Mouse (Mus musculus): ENCODE measurements around the gene Phldb1.
A peak's percentile ranks its signal among the peaks of the same experiment; 100 is the strongest.

Gene Phldb1

DNA sequence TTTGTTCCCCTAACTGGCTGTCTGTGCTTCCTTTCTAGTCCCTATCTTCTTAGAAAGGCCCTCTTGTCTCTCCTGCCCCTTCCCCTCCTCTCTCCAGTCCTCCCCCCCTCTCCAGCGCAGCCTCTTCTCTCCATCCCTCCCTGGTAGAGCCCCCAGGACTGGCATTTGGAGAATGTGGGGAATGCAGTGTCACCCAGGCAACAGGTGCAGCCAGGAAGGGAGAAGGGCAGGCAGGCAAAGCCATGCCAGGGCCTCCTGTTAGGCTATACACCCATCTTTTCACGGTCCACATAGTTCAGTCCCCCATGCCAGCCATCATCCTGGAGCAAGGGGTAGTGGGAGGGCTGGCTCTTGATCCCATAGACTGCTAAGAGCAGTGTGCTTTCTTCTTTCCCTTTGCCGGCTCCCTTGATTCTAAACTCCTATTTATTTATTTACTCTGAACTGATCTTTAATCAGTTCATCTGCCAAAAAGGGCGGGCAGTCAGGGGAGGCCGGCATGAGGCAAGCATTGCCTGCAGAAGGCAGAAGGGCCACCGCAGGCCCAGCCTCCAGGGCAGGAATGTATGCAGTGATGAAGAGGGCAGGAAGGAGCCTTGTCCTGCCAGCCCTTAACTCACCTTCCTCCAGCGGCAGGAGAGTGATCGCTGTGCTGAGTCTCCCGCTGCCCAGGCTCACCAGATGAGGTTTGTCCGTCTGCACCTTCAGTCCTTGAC lies 8.4 kb downstream of the Phldb1 start:
- no peak for DNase-seq (ENCODE audit: low read depth, low spot score)

DNA sequence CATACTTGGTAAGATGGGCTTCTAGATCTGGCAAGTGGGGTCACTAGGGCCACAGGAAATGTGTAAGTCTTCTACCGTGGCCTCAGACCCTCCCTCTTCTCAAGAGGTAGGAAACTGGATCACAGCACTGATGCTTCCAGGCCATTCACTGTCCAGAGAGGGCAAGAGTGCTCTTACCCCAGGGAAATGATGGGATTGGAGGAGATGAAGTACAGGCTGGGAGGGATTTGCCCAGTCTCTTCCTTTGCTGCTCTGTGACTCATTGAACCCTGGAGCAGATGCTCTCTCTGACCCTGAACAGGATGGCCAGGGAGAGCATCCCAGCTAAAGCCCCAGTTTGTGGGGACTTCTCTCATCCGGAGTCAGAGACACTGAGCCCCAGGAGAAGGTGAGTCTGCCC lies 10.3 kb downstream of the Phldb1 start:
- no peak for DNase-seq (ENCODE audit: low read depth, low spot score)

- DNase-seq (ENCODE audit: low read depth, low spot score), result peak; percentile 46
Observed at GRCm38 (mm10) chr9:44724223-44724622, 10.8 kb downstream of the Phldb1 start.

GRCm38 (mm10) chr9:44723521-44724041 lies 11.4 kb downstream of the Phldb1 start:
- DNase-seq (ENCODE audit: low read depth, low spot score), result no peak

- DNase-seq (ENCODE audit: low read depth, low spot score), result no peak
Observed at GRCm38 (mm10) chr9:44723008-44723407, 12.0 kb downstream of the Phldb1 start.

- DNase-seq (ENCODE audit: low read depth, low spot score), result no peak
Observed at GRCm38 (mm10) chr9:44722575-44722974, 12.4 kb downstream of the Phldb1 start.

- no peak for DNase-seq (ENCODE audit: low read depth, low spot score)
Observed at GRCm38 (mm10) chr9:44721877-44722186, 13.2 kb downstream of the Phldb1 start.

DNA sequence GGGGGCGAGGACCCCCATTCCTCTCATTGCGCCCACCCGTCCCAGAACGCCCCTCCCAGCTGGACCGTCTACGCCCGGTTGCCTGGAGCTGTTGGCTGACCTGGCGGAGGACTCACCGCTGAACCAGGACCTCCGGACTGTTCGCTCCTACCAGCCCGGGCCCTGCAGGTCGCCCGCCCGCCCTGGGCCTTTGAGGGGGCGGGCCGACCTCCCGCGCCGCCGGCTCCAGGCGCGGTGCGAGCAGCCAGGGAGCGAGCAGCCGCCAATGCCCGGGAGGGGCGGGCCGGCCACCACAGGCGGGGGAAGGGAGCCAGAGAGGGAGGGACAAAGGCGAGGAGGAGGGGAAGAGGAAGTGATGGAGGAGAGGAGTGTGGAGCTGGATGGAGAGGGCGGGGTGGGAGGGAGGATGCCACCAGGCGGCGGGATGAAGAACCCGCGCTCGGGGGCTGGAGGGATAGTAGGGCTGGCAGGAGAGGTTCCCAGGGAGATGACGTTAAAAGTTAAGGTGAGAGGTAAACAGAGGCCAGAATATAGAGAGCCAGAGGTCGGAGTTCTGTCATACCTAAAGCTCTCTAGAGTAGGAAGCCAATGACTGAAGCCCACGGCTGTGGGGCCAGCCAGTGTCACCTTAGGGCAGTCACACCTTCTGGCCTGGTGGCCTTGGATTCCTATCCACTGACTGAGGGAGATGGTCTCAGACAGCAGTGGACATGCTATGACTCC lies 13.7 kb downstream of the Phldb1 start:
- DNase-seq (ENCODE audit: low read depth, low spot score), result peak; percentile 86

GRCm38 (mm10) chr9:44720358-44721153 lies 14.4 kb downstream of the Phldb1 start:
- no peak for DNase-seq (ENCODE audit: low read depth, low spot score)

- DNase-seq (ENCODE audit: low read depth, low spot score), result no peak
Observed at GRCm38 (mm10) chr9:44719632-44720357, 15.2 kb downstream of the Phldb1 start.

DNA sequence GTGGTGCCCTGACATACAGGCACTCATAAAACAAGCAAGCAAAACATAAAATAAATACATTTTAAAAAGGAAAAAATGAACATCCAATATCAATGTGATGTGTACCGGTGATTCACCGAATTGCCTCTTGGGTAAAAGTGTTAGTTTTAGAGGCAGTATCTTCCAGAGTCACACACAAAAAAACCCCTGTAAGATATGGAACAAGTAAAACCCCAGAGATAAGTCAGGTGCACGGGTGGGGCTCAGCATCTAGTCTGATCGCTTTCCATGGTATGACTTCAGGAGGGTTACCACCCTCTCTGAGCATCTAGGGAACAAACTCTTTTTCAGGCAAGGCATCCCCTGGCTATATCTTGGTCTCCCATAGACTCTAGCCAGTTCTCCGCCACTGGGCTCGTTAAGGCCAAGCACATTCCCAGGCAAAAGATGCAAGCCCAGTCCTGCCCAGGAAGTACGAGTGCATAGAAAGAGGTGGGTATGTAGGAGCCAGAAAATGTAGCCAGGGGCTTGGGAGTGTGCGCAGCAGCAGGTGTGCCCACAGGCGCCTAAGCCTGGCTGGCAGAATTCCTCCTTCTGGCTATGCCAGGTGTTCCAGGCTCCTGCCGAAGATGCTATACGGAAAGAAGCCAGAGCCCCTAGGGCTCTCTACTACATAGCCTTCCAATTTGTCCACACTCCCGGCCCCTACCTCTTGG lies 15.9 kb downstream of the Phldb1 start:
- no peak for DNase-seq (ENCODE audit: low read depth, low spot score)

GRCm38 (mm10) chr9:44717822-44718242 lies 17.2 kb downstream of the Phldb1 start:
- no peak for DNase-seq (ENCODE audit: low read depth, low spot score)

GRCm38 (mm10) chr9:44716997-44717821 lies 17.8 kb downstream of the Phldb1 start:
- DNase-seq (ENCODE audit: low read depth, low spot score), result no peak

DNA sequence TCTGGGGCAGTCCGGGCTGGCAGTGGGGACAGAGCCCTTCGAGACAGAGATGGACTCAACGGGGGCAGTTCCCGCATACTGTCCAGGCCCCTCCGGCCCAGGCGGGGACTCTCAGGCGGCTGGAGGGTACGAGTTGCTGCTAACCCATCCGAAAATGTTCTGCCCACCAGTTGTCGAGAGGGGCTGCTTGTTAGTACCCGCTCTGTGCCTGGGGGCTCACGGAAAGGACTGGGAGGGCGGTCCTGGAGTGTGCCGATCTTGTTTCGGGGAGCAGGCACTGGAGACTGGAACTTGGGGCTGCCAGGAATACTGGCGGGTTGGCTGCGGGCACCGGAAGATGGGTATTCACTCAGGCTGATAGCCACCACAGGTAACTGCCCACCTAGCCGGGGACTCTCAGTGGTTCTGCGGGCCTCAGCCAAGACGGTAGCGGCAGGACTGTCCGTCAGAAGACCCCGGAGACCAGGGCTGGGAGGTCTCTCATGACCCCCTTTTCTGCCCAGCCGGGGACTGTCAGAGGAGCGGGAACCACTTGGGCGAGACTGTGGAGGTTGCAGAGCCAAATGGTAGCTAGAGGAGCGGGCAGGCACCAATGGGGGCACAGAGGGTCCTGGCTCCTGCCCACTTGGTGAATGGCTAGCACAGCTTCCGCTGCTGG lies 19.2 kb downstream of the Phldb1 start:
- DNase-seq (ENCODE audit: low read depth, low spot score), result no peak

GRCm38 (mm10) chr9:44715109-44715508 lies 19.9 kb downstream of the Phldb1 start:
- no peak for DNase-seq (ENCODE audit: low read depth, low spot score)

- no peak for DNase-seq (ENCODE audit: low read depth, low spot score)
Observed at GRCm38 (mm10) chr9:44713574-44713973, 21.4 kb downstream of the Phldb1 start.

- DNase-seq (ENCODE audit: low read depth, low spot score), result no peak
Observed at GRCm38 (mm10) chr9:44713080-44713479, 21.9 kb downstream of the Phldb1 start.

GRCm38 (mm10) chr9:44711602-44712001 lies 23.4 kb downstream of the Phldb1 start:
- DNase-seq (ENCODE audit: low read depth, low spot score), result peak; percentile 71

DNA sequence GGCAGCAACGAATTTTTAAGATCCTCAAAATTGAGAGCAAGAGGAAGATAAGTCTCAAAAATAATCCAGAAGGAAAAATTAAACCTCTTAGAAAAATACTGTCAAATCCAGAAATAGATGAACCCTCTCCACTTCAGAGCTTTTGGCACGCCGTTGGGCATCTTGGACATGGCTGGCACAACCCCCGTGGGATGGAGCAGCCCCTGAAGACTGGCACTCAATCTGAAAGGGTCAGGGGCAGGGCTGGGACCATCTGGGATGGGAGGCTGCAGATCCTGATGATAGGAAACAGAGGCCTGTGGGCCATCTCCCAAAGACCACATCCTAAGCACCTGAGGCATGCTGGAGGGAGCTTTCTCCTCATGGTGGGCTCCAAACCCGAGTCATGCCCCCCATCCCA lies 24.8 kb downstream of the Phldb1 start:
- no peak for DNase-seq (ENCODE audit: low read depth, low spot score)

- DNase-seq (ENCODE audit: low read depth, low spot score), result peak; percentile 69
Observed at GRCm38 (mm10) chr9:44709600-44709999, 25.4 kb downstream of the Phldb1 start.
